Mouse (Mus musculus) lung, adult 18-20 months (tissue): ENCODE results near the gene Otog.

Experiments
- DNase-seq, 2 experiments: peaks; one replicate each; pipeline ENCODE4 v3.0.0; 2022; ENCODE audit warnings: mixed read lengths in 2 of 2

Otog gene

GRCm38 (mm10) chr7:46283681-46284080 lies 42.9 kb downstream of the Otog start:
- DNase-seq, result no peak

- DNase-seq, result no peak
Measured at GRCm38 (mm10) chr7:46285161-46285839, 44.5 kb downstream of the Otog start.

- DNase-seq, result no peak
Measured at GRCm38 (mm10) chr7:46286391-46286790, 45.6 kb downstream of the Otog start.

GRCm38 (mm10) chr7:46287051-46287450 lies 46.3 kb downstream of the Otog start:
- no peak for DNase-seq

- DNase-seq, result no peak
Measured at GRCm38 (mm10) chr7:46296330-46296729, 55.5 kb downstream of the Otog start.

- DNase-seq, result no peak
Measured at GRCm38 (mm10) chr7:46301031-46301632, 60.3 kb downstream of the Otog start.

GRCm38 (mm10) chr7:46313486-46313885 lies 72.7 kb downstream of the Otog start:
- DNase-seq, result no peak

- DNase-seq, result no peak
Measured at GRCm38 (mm10) chr7:46314220-46315009, 73.6 kb downstream of the Otog start.

- DNase-seq, result no peak
Measured at GRCm38 (mm10) chr7:46315692-46316091, 74.9 kb downstream of the Otog start.

GRCm38 (mm10) chr7:46316948-46317347 lies 76.2 kb downstream of the Otog start:
- no peak for DNase-seq

- no peak for DNase-seq
Measured at GRCm38 (mm10) chr7:46321242-46321641, 80.5 kb downstream of the Otog start.

- no peak for DNase-seq
Measured at GRCm38 (mm10) chr7:46327896-46328295, 87.1 kb downstream of the Otog start.

- DNase-seq, result no peak
Measured at GRCm38 (mm10) chr7:46337397-46337796, 96.6 kb downstream of the Otog start.

GRCm38 (mm10) chr7:46339818-46340217 lies 99.0 kb downstream of the Otog start:
- no peak for DNase-seq

- no peak for DNase-seq
Measured at GRCm38 (mm10) chr7:46340295-46340694, 99.5 kb downstream of the Otog start.

- DNase-seq, result no peak
Measured at GRCm38 (mm10) chr7:46341471-46341870, 100.7 kb downstream of the Otog start.

- DNase-seq, result no peak
Measured at GRCm38 (mm10) chr7:46347692-46348091, 106.9 kb downstream of the Otog start.

GRCm38 (mm10) chr7:46348813-46349212 lies 108.0 kb downstream of the Otog start:
- DNase-seq, result no peak

GRCm38 (mm10) chr7:46350119-46350702 lies 109.4 kb downstream of the Otog start:
- DNase-seq, result no peak

- DNase-seq, result no peak
Measured at GRCm38 (mm10) chr7:46352748-46353147, 112.0 kb downstream of the Otog start.

GRCm38 (mm10) chr7:46353216-46353615 lies 112.4 kb downstream of the Otog start:
- no peak for DNase-seq

- no peak for DNase-seq
Measured at GRCm38 (mm10) chr7:46353875-46354274, 113.1 kb downstream of the Otog start.
